Mouse (Mus musculus): ENCODE results near the gene Dnajc3. TPM values are rescaled to one million over a fixed set of nuclear protein-coding genes. Genes with fewer than 3 reads are reported as not detected.

The Dnajc3 gene
- total RNA-seq, 1 experiment = 21.8 TPM

DNA sequence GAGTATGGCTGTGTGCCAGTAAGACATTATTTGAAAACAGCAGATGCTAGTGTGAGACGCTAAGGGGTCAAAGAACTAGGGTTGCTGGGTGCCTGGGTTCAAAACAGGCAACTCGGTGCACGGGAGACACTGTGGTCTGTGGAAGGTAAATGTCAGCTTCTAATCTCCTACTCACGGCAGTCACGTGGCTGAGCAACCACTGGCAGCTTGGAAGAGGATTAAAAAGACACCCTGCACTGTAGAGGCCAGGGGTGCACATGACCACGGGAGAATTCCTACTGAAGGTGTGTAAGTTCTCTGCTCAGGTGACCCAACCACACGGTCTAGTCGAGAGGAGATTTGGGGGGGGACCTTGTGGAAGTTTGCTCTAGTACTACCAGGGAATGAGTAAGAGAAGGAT is 30.2 kb upstream of the Dnajc3 start:
- Histone ChIP-seq H3K9me3 (ENCODE audit: control insufficient read depth, insufficient read depth, low read depth, low read length) (no peaks in the 10 kb centered on the region), H3K4me1 (ENCODE audit: control insufficient read depth in 2 of 2, insufficient read depth in 2 of 2, low read length in 2 of 2, poor library complexity in 1 of 2) (no peaks in the 10 kb centered on the region), H3K4me3 (ENCODE audit: insufficient read depth in 1 of 2, low read depth in 1 of 2, low read length in 2 of 2, poor library complexity in 1 of 2, severe bottlenecking in 1 of 2) (no peak overlapping the region), H3K9ac (ENCODE audit: insufficient read depth, low read depth, low read length, poor library complexity, severe bottlenecking) (no peak overlapping the region), H3K27ac (ENCODE audit: insufficient read depth, low read depth, low read length, poor library complexity, severe bottlenecking) (no peak overlapping the region), H3K36me3 (ENCODE audit: control insufficient read depth, insufficient read depth, low read length, poor library complexity, severe bottlenecking) (peaks cover 9% of the 10 kb centered on the region; the same call in 1 of the 2 replicates)
- in situ Hi-C loops (cut with MboI; ENCODE audit: low sequenced_read_pairs in 2 of 2, unreplicated experiment in 2 of 2) = no loop called here
- no peak for DNase-seq (ENCODE audit: low read depth, low spot score)
- TF ChIP-seq HCFC1 (IDR thresholded peaks at IDR 0.05; ENCODE audit: borderline replicate concordance, insufficient read depth, low read length) (no peak), MAFK (IDR thresholded peaks at IDR 0.05; ENCODE audit: insufficient read depth, low read depth, low read length) (no peak), ZC3H11A (IDR thresholded peaks at IDR 0.05; ENCODE audit: borderline replicate concordance, low read depth, low read length) (no peak), CHD2 (IDR thresholded peaks at IDR 0.05; ENCODE audit: low read depth, low read length) (no peak), ZNF384 (IDR thresholded peaks at IDR 0.05; ENCODE audit: low read depth, low read length) (no peak)

DNA sequence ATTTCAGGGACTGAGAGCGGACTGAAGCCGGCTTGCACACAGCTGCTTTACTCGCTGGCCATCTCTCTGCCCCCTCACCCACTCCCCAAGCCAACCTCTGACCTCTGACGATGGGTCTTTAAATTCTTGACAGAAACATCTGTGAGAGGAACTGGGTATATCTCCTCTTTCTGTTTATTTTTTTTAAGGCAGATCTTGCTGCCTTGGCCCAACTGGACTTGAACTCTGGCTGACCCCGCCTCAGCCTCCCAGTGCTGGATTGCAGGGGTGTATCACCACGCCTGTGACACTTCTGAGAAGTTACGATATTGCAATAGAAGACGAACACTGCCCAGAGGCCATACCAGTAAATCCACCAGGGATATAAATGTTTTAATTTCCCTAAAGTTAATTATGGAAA is 27.9 kb upstream of the Dnajc3 start:
- H3K36me3 ChIP-seq (ENCODE audit: control insufficient read depth, insufficient read depth, low read length, poor library complexity, severe bottlenecking) = peaks cover 9% of the 10 kb centered on the region; the same call in 1 of the 2 replicates
- H3K9me3 ChIP-seq (ENCODE audit: control insufficient read depth, insufficient read depth, low read depth, low read length) = no peaks in the 10 kb centered on the region
- no peak overlapping the region for H3K27ac ChIP-seq (ENCODE audit: insufficient read depth, low read depth, low read length, poor library complexity, severe bottlenecking)
- no peak for DNase-seq (ENCODE audit: low read depth, low spot score)
- no peak overlapping the region for H3K9ac ChIP-seq (ENCODE audit: insufficient read depth, low read depth, low read length, poor library complexity, severe bottlenecking)
- no peaks in the 10 kb centered on the region for H3K4me1 ChIP-seq (ENCODE audit: control insufficient read depth in 2 of 2, insufficient read depth in 2 of 2, low read length in 2 of 2, poor library complexity in 1 of 2)
- in situ Hi-C loops (cut with MboI; ENCODE audit: low sequenced_read_pairs in 2 of 2, unreplicated experiment in 2 of 2) = no loop called here
- TF ChIP-seq CHD2 (IDR thresholded peaks at IDR 0.05; ENCODE audit: low read depth, low read length) (no peak), ZNF384 (IDR thresholded peaks at IDR 0.05; ENCODE audit: low read depth, low read length) (no peak), ZC3H11A (IDR thresholded peaks at IDR 0.05; ENCODE audit: borderline replicate concordance, low read depth, low read length) (no peak), MAFK (IDR thresholded peaks at IDR 0.05; ENCODE audit: insufficient read depth, low read depth, low read length) (no peak), HCFC1 (IDR thresholded peaks at IDR 0.05; ENCODE audit: borderline replicate concordance, insufficient read depth, low read length) (no peak)
- H3K4me3 ChIP-seq (ENCODE audit: insufficient read depth in 1 of 2, low read depth in 1 of 2, low read length in 2 of 2, poor library complexity in 1 of 2, severe bottlenecking in 1 of 2) = no peak overlapping the region

DNA sequence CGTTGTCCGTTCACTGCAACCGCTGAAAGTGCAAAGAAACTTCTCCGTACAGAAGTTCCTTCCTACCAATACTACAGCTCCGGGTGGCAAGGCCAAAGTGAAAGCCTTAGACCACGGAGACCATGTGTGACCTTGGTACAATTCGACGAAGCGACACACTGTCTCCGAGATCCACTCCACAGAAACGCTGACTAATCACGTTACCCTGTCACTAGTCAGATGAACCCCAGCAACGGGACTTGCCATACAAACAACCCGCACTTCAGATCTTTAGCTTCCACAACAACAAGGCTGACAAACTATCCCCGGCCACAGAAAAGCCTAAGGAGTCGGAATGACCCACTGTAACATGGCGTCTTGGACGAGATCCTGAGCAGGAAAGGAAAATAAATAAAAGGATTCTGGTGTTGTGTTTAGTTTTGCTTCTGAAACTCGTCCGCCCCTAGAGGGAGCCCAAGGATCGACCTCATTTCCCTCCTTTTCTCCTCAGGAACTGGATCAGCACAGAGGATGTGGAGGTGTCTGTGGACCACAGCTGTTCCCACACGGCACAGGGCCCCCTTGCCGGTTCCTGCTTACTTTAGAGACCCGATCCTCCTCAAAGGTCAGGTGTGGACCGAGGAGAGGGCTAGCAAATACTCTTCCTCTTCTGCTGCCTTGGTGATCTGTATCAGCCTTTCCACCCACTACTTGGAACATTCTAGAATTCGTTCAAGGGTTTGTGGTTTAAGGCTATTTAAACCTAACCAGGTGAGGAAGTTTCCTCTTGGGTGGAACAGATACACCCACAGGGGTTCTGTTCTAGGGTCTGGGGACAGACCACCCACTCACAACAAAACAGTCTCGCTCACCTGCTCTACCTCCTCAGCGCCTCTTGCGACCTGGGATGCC is 27.2 kb upstream of the Dnajc3 start:
- Histone ChIP-seq H3K4me3 (ENCODE audit: insufficient read depth in 1 of 2, low read depth in 1 of 2, low read length in 2 of 2, poor library complexity in 1 of 2, severe bottlenecking in 1 of 2) (no peak overlapping the region), H3K9me3 (ENCODE audit: control insufficient read depth, insufficient read depth, low read depth, low read length) (no peaks in the 10 kb centered on the region), H3K4me1 (ENCODE audit: control insufficient read depth in 2 of 2, insufficient read depth in 2 of 2, low read length in 2 of 2, poor library complexity in 1 of 2) (no peaks in the 10 kb centered on the region), H3K36me3 (ENCODE audit: control insufficient read depth, insufficient read depth, low read length, poor library complexity, severe bottlenecking) (peaks cover 9% of the 10 kb centered on the region; the same call in 1 of the 2 replicates), H3K9ac (ENCODE audit: insufficient read depth, low read depth, low read length, poor library complexity, severe bottlenecking) (no peak overlapping the region), H3K27ac (ENCODE audit: insufficient read depth, low read depth, low read length, poor library complexity, severe bottlenecking) (no peak overlapping the region)
- TF ChIP-seq CHD2 (IDR thresholded peaks at IDR 0.05; ENCODE audit: low read depth, low read length) (no peak), ZC3H11A (IDR thresholded peaks at IDR 0.05; ENCODE audit: borderline replicate concordance, low read depth, low read length) (0 out of 2 replicates have a peak, but pooled peaks have one; percentile 22)
- peak; percentile 43 for DNase-seq (ENCODE audit: low read depth, low spot score)
- in situ Hi-C loops (cut with MboI; ENCODE audit: low sequenced_read_pairs in 2 of 2, unreplicated experiment in 2 of 2) = no loop called here

DNA sequence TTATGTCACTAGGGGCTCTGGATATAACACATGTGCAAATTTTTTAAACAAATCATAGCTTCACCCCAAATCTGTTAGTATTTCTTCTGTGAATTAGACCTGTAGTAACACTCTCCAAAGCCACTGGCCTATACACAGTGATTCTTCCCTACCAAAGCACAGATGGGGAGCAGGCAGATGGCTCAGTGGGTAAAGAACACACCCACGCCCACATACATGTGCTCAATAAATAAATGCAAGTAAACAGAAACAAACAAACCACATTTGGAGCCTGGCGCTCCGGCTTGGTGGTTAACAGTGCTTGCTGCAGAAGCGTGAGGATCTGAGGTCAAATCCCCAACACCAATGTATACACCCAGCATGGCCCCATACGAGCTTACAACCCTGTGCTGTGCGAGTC is 26.3 kb upstream of the Dnajc3 start:
- in situ Hi-C loops (cut with MboI; ENCODE audit: low sequenced_read_pairs in 2 of 2, unreplicated experiment in 2 of 2) = no loop called here
- no peaks in the 10 kb centered on the region for H3K9me3 ChIP-seq (ENCODE audit: control insufficient read depth, insufficient read depth, low read depth, low read length)
- TF ChIP-seq HCFC1 (IDR thresholded peaks at IDR 0.05; ENCODE audit: borderline replicate concordance, insufficient read depth, low read length) (no peak), ZC3H11A (IDR thresholded peaks at IDR 0.05; ENCODE audit: borderline replicate concordance, low read depth, low read length) (no peak), MAFK (IDR thresholded peaks at IDR 0.05; ENCODE audit: insufficient read depth, low read depth, low read length) (no peak), CHD2 (IDR thresholded peaks at IDR 0.05; ENCODE audit: low read depth, low read length) (no peak), ZNF384 (IDR thresholded peaks at IDR 0.05; ENCODE audit: low read depth, low read length) (no peak)
- no peak overlapping the region for H3K4me3 ChIP-seq (ENCODE audit: insufficient read depth in 1 of 2, low read depth in 1 of 2, low read length in 2 of 2, poor library complexity in 1 of 2, severe bottlenecking in 1 of 2)
- peaks cover 8% of the 10 kb centered on the region; the same call in 1 of the 2 replicates for H3K36me3 ChIP-seq (ENCODE audit: control insufficient read depth, insufficient read depth, low read length, poor library complexity, severe bottlenecking)
- H3K4me1 ChIP-seq (ENCODE audit: control insufficient read depth in 2 of 2, insufficient read depth in 2 of 2, low read length in 2 of 2, poor library complexity in 1 of 2) = no peaks in the 10 kb centered on the region
- no peak overlapping the region for H3K27ac ChIP-seq (ENCODE audit: insufficient read depth, low read depth, low read length, poor library complexity, severe bottlenecking)
- no peak for DNase-seq (ENCODE audit: low read depth, low spot score)
- no peak overlapping the region for H3K9ac ChIP-seq (ENCODE audit: insufficient read depth, low read depth, low read length, poor library complexity, severe bottlenecking)
